Mouse (Mus musculus): ENCODE measurements around the gene Sorcs3.

Sorcs3 gene

GRCm38 (mm10) chr19:48834342-48834741 lies 628.5 kb downstream of the Sorcs3 start:
- DNase-seq (ENCODE audit: low read depth) = no peak

- DNase-seq (ENCODE audit: low read depth) = no peak
These were observed 633.6 kb downstream of the Sorcs3 start for GRCm38 (mm10) chr19:48839418-48839817.

- no peak for DNase-seq (ENCODE audit: low read depth)
These were observed 641.9 kb downstream of the Sorcs3 start for GRCm38 (mm10) chr19:48847700-48848099.

- no peak for DNase-seq (ENCODE audit: low read depth)
These were observed 644.6 kb downstream of the Sorcs3 start for GRCm38 (mm10) chr19:48850466-48850865.

All from 416B (cell line).